Mouse (Mus musculus) adrenal gland, adult 8-10 months (tissue): ENCODE data around the gene Daglb. TPM values are rescaled to one million over a fixed set of nuclear protein-coding genes. Genes with fewer than 3 reads are reported as not detected.
"Not testable (repeated sequence)": the region's sequence is repeated elsewhere in the genome, so short reads cannot be mapped to it uniquely, and the experiment has no call there.

ENCODE experiments used
- DNase-seq: peaks from one replicate; pipeline ENCODE4 v3.0.0; 2022
- total RNA-seq, 4 experiments: library from RNA; stranded (reverse); gene quantifications; 2 replicates each; pipeline ENCODE4 v1.2.4; 2022

The Daglb gene
- total RNA-seq, 4 experiments from 2014 or later = 21.6 to 27.5 (median 25.4) TPM

DNA sequence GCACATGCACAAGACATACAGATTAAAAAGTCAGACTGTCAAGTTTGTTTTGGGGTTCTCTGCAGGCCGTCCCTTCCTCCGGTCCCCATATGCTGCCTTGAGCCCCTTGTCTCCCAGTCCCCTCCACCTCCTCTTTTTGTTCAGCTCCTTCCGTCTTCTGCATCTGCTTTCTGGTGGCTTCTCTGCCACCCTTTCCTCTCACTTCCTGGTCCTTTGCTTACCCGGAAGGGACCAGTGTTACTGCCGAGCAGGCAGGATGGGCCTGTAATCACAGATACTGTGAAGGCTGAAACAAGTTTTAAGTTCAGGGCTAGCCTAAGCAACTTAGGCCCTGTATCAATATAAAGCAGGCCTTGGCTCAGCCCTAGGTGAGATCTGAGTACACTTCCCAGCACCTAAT is 23.6 kb downstream of the Daglb start:
- no peak for DNase-seq

DNA sequence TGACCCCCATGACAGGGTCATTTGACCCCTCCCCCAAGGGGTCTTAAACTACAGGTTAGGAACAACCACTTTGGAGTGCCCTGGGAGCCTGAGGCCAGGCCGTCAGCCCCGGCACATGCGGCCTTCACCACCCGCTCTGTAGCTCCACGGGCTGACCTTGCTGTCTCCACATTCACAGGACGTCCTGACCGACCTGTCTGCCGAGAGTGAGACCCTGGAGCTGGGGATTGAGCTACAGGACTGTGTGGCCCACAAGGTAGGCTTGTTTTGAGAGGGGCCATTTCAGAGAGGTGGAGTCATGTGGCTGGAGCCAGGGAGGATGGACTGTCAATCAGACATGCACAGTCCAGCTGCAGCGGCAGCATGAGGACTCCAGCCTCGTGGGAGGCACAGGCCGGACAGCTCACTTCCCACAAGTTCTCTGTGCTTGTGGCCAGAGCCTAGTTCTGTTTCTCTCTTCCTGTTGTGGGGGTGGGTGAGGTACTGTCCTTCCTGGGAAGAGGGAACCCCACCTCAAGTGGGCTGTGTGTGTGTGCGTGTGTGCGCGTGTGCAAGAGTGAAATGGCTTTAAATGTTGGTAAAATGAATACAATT is 25.5 kb downstream of the Daglb start:
- no peak for DNase-seq

DNA sequence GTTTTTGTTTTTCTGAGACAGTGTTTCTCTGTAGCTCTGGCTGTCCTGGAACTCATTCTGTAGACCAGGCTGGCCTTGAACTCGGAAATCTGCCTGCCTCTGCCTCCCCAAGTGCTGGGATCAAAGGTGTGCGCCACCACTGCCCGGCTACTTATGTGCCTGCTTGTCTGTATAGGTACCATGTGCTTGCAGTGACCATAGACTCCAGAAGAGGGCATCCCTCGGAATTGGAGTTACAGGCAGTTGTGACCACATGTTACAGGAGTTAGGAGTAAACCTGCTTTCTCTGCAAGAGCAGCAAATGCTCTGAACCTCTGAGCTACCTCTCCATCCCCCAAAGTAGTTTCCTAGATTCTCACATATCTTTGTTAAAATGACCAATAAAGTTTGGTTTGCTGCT is 27.4 kb downstream of the Daglb start:
- DNase-seq = no peak

DNA sequence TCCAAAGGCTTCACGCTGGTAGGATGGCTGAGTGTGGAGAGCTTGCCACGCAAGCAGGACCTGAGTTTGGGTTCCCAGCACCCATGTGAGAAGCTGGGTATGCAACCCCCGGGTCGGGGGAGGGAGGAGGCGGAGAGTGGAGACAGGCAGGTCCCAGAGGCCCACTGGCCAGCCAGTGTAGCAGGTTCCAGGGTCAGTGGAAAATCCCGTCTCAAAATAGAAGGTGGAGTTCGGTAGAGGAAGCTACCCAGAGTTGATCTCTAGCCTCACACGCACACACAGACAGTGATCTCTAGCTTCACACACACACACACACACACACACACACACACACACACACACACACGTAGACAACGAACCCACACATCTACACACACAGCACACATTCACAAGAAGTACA is 28.8 kb downstream of the Daglb start:
- no peak for DNase-seq

DNA sequence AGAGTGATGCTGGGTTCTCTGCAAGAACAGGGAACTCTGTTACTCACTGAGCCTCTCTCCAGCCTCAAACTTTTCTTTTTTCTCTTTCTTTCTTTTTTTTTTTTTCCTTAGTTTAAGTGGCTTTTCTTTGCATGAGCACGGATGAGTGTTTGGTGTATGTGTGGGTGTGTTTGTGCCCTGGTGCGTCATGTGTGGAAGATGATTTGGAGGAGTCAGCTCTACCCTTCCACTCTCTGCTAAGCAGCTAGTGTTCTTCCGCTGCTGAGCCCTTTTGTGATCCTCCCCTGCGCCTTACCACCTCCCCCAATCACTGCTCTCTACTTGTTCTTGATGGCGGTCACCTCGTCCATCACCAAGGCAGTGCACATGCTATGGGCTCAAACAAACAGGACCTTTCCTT is 31.3 kb downstream of the Daglb start:
- no peak for DNase-seq

DNA sequence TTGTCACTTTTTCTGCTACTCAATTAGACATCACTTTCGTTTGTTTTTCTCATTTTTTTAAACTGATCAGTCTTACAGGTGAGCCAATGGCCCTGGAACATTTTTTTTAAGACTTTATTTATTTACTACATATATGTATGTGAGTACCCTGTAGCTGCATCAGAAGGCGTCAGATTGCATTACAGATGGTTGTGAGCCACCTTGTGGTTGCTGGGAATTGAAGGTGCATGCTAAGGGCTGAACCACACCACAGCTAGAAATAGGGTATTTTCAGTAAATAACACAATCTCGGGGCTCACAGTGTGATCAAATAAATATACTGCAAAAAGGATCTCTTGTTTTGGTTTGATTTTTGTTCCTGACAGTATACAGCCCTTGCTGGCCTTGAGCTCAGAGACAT is 33.1 kb downstream of the Daglb start:
- DNase-seq = no peak

DNA sequence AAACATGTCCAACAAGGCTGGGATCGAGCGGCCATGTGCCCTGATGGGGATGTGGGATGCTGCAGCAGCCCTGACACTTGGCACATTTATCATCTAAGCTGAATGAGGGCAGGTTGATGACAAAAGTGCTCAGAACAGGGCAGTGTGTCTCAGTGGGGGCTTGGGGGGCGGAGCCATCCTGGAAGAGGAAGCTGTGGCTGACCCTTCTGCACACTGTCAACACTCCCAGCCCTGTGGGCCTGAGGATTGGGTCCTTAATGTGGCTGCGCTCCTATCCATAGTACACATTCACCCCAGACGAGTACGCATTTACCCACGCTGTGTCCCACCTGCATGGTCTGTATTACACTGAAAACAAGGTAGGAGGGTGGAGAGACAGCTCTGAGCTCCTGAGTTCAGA is 34.8 kb downstream of the Daglb start:
- no peak for DNase-seq

DNA sequence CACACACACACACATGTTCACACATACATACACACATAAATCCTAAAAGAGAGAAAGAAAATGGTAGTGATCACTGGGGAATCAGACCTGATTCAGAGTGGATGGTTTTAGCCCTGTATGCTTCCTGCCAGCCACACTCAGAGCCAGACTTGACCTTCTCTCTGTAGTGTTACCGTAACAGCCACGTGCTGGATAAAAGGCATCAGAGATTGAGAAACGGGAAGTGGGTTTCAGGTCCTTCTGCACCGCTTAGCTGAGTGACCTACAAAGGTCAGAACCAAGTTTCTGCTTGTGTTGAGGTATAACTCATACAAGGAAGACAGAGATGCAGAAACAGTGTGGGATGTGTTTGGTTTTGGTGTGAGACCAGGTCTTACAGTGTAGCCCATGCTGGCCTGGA is 35.3 kb downstream of the Daglb start:
- DNase-seq = no peak

DNA sequence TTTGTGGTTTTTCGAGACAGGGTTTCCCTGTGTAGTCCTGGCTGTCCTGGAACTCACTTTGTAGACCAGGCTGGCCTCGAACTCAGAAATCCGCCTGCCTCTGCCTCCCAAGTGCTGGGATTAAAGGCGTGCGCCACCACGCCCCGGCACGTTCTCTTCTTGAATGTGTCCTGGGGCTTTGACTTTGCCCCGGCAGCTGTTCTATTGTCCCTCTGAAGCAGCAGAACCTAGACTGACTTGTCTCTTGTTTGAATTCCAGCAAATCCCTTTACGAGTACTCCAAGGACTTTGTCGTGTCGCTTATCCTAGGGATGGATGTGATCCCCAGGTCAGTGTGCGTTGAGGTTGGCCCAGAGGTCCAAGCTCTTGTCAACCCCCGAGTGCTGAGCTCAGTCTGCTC is 36.3 kb downstream of the Daglb start:
- not testable (repeated sequence) for DNase-seq

DNA sequence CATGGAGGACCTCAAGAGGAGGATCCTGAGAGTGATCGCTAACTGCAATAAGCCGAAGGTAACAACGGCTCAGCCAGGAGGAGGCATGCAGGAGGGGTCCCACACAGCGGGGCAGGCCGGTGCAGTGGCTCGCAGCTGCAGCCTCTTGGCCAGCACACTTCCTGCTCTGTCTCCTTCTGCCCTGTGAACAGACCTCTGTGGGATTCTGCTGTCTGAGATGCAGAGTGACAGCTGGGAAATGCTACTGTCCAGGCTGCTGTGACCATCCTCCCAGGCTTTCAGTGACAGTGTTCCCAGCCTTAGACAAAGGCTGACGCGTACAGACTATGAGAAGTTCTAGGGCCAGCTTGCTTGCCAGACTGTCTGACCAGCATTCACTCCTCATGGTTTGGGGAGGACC is 36.8 kb downstream of the Daglb start:
- DNase-seq = no peak

DNA sequence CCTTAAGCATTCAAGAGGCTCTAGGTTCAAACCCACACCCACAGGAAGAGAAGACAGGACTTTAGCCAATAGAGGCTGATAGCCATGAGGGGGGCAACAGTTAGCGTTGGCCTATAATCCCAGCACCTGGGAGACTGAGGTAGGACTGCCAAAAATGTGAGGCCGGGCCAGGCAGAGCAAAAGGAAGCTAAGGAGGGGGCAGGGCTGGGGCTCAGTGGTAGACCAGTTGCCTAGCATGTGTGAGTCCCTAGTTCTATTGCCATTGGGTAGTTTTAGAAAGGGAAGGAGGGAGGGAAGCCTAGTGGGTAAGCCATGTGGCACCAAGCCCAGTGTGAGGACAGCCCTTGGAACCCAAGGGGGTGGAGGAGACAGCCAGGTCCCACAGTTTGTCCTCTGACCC is 37.3 kb downstream of the Daglb start:
- DNase-seq = no peak

DNA sequence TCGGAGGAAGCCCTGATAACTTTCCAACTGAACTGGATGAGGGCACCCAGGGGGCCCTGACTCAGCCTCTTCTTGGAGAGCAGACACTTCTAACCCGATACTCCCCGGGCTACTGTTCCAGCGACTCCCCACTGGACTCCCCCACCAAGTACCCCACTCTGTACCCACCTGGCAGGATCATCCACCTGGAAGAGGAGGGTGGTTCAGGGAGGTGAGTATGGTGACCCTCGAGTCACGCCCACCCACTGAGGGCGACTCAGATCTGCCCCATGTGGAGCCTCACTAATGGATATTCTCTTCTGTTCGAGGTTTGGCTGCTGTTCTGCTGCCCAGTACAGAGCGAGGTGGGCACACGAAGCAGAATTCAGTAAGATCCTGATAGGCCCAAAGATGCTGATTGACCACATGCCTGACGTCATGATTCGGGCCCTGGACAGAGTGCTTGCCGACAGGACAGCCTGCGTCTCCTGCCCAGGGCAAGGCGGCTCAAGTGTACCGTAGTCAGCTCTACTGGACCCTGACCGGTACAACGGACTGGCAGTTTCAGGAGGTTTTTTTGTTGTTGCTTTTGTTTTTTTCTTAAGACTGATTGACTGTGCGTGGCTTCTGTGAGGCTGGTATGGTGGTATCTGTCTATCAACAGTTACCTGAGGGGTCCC is 38.6 kb downstream of the Daglb start:
- DNase-seq = no peak

DNA sequence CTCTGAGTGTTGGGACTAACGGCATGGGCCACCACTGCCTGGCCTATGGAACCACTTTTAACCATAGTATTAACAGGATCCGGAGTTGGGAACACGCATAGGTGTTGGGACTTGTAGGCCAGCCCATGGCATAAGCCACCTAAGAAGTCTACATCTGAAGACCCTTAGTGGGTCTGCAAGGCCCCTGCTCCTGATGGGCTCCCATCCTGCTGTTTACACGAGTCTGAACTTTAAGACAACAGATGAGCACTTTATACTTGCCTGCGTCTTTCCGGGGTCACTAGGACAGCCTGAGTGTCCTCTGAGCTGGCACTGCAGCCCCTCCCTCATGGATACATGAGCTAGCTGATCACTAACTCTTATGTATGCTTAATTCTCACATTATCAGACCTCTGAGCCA is 39.4 kb downstream of the Daglb start:
- DNase-seq = no peak

DNA sequence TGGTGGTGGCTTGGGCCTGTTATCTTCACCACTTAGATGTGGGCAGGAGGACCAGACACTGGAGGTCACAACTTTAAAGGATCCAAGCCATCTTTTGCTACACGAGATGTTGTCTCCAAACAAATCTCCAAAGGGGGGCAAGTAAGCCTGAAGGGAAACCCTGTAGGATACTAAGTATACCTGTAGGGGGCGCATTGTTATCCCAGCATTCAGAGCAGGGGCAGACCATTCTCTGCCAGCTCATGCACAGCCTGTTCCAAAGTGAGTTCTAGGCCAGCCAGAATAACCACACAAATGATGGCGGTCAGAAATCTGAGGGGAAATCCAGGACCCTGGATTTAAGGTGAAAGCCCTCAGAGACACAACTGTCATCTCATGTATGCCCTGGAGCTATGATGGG is 40.1 kb downstream of the Daglb start:
- no peak for DNase-seq

DNA sequence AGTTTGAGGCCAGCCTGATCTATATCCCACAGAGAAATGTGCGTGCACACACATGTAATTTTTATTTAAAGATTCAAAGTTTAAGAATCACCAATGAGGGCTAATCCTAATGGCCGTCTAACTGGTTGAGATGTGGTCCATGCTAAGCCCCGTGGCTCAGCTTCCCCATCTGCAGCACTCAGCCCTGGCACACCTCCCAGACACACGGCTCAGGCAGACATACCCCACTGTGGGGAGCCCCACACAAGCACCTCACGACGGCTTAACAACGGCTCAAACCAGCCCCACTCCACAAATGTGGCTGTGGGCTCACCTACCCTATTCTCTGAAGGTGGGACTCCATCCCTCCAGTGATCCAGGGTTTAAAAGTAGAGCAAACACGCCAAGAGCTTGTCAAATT is 40.7 kb downstream of the Daglb start:
- no peak for DNase-seq

DNA sequence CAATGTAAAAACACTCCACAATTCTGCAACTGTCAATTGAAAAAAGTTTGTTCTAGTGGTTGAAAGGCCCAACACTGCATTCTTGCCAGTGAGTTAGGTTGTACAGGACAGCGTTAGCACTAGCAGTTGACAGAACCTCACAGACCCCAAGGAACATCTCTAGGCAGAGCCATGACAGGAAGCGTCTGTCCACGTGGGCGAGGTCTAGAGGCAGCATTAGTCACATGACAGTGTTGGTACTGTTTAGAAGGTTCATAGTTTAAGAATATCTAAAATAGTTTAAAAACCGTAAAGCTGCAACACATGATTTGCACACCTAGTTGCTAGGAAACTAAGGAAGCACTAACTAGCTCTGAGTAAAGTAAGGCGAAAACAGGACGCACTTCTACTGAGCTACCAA is 41.2 kb downstream of the Daglb start:
- DNase-seq = no peak

DNA sequence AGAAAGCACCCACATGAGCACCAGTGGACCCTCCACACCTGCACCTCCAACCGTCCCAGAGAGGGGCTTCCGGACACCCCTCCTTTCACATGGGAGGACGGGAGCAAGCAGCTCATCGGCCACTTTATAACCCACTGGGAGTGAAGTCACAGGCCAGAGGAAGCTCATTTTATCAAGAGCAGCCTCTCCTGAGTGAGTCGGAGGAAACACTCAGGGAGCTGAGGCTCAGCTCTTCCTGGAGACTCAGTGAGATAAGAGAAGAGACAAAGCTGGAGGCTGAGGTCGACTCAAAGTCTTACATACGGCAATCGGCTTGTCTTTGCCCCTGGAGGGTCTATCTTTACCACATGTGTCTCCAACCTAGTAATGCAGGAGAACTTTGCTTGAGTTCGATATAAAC is 44.9 kb downstream of the Daglb start:
- no peak for DNase-seq

DNA sequence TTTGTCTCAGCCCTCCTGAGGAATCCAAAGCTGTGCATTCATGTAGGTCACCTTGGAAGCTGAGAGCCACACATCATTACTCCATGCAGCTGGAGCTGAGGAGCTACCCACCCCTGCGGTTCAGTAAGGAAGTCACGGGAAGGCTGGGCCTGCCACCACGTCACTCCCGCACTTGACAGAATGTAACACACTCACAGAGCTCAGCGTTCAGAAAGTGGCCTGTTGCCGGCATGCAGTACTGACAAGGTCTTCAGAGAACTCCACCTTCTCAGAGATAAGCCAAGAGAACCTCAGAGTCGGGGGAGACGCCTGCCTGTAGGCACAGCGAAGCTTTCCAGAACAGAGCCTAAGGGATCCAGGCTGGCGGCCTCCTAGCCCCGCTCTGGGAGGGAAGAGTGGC is 45.4 kb downstream of the Daglb start:
- no peak for DNase-seq

DNA sequence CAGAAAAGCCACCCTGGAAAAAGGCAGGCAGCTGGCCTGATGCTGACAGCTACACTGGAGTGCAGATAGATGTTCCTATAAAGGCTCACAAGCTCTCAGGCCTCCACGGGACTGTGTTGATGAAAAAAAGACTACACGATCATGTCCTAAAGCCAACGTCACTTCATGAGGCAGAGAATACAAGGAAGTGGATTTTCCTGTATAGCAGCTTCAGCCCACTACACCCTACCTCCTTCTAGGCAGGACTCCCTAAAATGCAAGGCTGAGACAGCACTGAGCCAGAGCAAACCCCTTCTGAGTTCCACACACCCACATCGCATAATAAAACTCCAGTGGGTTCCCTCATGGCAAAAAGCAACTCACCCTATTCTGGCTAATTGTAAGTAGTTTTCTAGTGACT is 47.2 kb downstream of the Daglb start:
- DNase-seq = no peak

DNA sequence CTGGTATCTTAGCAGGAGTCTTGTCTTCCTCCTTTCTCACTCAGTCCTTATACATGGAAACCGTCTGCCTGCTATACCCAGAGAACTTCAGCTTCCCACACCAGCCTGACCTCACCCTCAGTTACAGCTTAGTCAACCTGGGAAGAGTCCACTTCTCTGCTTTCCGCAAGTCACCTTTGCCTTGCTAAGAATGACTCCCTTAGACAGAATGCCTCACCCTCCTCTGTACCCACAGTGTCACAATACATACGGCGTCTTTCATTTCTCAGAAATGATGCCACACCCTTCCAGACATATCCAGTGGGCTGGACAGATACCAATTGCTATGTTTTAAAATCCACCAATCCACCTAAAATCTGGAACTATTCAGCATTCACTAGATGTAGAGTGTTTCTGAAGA is 47.9 kb downstream of the Daglb start:
- no peak for DNase-seq

DNA sequence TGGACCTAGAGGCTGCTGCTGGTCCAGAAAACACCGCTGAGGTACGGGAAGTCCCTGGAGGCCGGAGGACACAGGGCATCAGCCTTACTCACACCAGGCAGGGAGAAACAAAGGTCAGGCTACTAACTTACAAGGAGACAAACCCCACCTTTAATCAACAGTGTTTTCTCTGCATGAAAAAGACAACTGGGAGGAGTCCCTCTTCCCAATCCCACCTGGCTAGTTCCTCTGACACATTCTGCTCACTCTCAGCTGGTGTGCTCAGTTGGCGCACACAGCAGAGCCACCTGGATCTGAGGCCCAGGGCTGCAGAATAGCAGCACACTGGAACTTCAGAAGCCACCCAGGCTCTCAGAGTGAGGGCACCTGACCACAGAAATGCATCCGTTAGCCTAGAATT is 50.5 kb downstream of the Daglb start:
- no peak for DNase-seq

DNA sequence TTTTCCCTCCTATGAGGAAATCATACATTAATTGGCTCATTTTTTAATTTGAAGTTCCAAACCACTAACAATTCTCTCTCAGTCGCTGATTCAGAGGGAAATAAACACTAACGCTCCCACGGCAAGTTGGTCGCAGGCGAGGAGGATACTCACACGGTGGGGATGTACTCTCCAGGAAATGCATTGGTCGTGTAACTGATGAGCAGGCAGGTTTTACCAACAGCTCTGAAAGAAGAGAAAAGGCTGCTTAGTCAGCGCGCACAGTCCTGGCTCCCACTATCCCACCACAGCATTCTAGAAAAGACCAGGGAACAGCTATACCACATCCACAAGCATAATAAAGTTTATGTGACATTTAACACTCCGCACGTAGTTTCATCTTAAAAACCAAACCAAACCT is 52.6 kb downstream of the Daglb start:
- no peak for DNase-seq

DNA sequence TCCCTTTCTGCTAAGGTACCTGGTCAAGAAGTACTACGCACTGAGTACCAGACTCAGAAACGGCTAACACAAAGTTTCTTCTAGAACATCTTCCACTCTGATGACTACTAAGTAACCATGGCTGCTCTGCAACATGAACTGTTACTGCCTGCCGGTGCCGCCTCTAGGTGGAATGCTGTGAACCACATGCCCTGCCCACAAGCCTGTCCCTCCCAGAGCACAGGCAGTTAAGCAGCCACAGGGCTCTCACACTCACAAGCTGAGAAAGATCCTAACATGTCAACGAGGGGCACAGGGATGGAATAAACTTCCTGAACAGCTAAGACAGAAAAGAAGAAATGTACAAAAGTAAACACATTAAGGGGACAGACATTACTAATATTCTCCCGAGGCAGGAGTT is 53.1 kb downstream of the Daglb start:
- DNase-seq = no peak

DNA sequence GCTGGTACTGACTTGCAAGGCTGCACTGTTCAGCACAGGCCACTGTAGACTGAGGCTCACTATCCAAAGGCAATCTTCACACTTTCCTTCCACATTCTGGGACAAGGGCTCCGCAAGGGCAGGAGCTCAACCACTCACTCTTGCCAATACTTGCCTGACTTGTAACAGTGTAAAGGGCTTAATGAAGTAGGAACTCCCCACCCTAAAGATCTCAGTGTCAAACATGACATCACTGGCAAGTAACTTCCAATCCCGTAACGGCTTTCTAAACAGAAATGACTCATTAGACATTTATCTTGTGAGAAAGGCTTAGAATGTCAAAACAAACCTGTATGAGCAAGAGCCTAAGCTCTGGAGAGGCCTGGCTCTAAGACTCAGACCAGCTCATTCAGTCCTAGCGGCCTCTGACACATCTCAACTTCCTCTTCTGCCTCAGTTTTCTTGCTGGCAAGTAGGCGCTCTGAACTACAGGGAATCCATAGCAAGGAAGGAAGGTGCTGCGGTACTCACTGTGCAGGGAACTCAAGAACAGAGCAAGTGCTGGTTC is 53.7 kb downstream of the Daglb start:
- peak; percentile 36 for DNase-seq

DNA sequence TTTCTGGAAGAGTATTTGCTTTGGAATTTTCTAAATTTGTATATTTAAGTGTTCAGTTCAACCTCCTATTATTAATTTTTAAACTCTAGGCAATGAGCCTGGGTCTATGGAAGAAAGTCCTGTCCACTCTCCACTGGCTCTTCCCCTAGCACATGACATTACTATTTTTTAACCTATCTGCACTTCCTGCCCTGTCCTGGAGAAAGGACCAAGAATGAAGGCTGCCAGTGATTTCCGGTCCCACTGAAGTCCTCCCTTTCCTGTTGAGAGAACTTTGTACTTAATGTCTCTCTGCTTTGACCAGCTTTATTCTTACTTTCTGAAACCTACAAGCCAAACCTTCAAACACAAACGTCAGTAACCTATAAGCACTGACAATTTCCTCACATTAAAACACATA is 56.0 kb downstream of the Daglb start:
- DNase-seq = no peak
